Mouse (Mus musculus): ENCODE measurements around the gene Ucp3. TPM values are rescaled to one million over a fixed set of nuclear protein-coding genes. Genes with fewer than 3 reads are reported as not detected.

The Ucp3 gene
- polyA plus RNA-seq (2012; fragmentation: generic; extraction: Trizol) = under 1 TPM in 1 of 2 experiments, not detected in 1; 0.05 TPM

GRCm38 (mm10) chr7:100472777-100473176 is at the start of gene Ucp3:
Ucp3 (plus strand) TSS chr7:100472990.

GRCm38 (mm10) chr7:100493117-100493483 is 20.3 kb downstream of the Ucp3 start, which contains the start of gene Ucp2:
Ucp2 (plus strand) TSS chr7:100493337.

GRCm38 (mm10) chr7:100514573-100514972 is 41.8 kb downstream of the Ucp3 start, which contains the start of gene Dnajb13:
Dnajb13 (minus strand) TSS chr7:100514960.

Other genes with a start within 250 kb of the Ucp3 start
- gene Pgm2l1, start 245.6 kb upstream of the Ucp3 start, polyA plus RNA-seq (2012; fragmentation: generic; extraction: Trizol) = under 1 TPM; 0.21 to 0.44 TPM
- 10 to 100 TPM in 1 of 2 experiments, 1 to 10 TPM in 1; 5.3 to 44.7 TPM for gene P4ha3, start 187.5 kb upstream of the Ucp3 start, polyA plus RNA-seq (2012; fragmentation: generic; extraction: Trizol)
- gene C2cd3, start 100.8 kb upstream of the Ucp3 start, polyA plus RNA-seq (2012; fragmentation: generic; extraction: Trizol) = 1 to 10 TPM; 1.1 to 9.2 TPM
- gene Ppme1, start 100.7 kb upstream of the Ucp3 start, polyA plus RNA-seq (2012; fragmentation: generic; extraction: Trizol) = 10 to 100 TPM; 10.9 to 26.6 TPM
- under 1 TPM; 0.12 to 0.78 TPM for gene Ucp2, start 20.3 kb downstream of the Ucp3 start, polyA plus RNA-seq (2012; fragmentation: generic; extraction: Trizol)
- not detected for gene Dnajb13, start 42.0 kb downstream of the Ucp3 start, polyA plus RNA-seq (2012; fragmentation: generic; extraction: Trizol)
- 10 to 100 TPM; 11.0 to 11.3 TPM for gene Coa4, start 64.1 kb downstream of the Ucp3 start, polyA plus RNA-seq (2012; fragmentation: generic; extraction: Trizol)
- gene Rab6a, start 134.4 kb downstream of the Ucp3 start, polyA plus RNA-seq (2012; fragmentation: generic; extraction: Trizol) = 10 to 100 TPM in 1 of 2 experiments, 1 to 10 TPM in 1; 5.5 to 22.9 TPM
- 10 to 100 TPM; 23.0 to 26.3 TPM for gene Mrpl48, start 135.3 kb downstream of the Ucp3 start, polyA plus RNA-seq (2012; fragmentation: generic; extraction: Trizol)
- gene Plekhb1, start 189.4 kb downstream of the Ucp3 start, polyA plus RNA-seq (2012; fragmentation: generic; extraction: Trizol) = under 1 TPM; 0.22 to 0.39 TPM
- gene Fam168a, start 233.6 kb downstream of the Ucp3 start, polyA plus RNA-seq (2012; fragmentation: generic; extraction: Trizol) = 10 to 100 TPM in 1 of 2 experiments, 1 to 10 TPM in 1; 3.7 to 24.4 TPM